Mouse (Mus musculus): Measurements from ENCODE around the gene Ece2. TPM values are rescaled to one million over a fixed set of nuclear protein-coding genes. Genes with fewer than 3 reads are reported as not detected.

The Ece2 gene
- polyA plus RNA-seq, 1 experiment from 2014 or later, result 2.4 TPM

DNA sequence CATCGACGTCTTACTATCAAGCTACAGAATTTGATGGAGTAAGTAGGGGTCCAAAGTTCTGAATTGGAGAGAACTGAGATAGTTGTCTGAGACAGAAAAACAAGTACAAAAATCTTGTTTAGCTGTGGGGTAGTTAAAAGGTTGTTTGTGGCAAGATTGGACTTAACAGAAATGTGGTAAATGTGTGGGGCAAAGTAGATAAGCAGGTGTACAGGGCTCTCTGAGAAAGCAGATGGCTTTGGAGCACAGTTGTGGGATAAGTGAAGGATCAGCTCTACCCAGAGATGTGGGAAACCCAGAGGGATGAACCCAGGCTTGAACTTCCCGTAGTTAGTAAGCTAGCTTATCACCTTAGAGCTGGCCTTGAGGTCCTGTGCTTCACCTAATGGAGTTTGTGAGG, 61.1 kb downstream of the Ece2 start:
- Histone ChIP-seq H3K36me3 (replicated peaks; ENCODE audit: control insufficient read depth, insufficient read depth, low read depth, low read length) (peaks cover 33% of the 10 kb centered on the region), H3K9me3 (replicated peaks; ENCODE audit: control insufficient read depth, low read length) (no peaks in the 10 kb centered on the region), H3K27me3 (ENCODE audit: control insufficient read depth, insufficient read depth, low read length) (no peaks in the 10 kb centered on the region), H3K4me1 (ENCODE audit: control insufficient read depth, insufficient read depth, low read length) (peaks cover 1% of the 10 kb centered on the region; the same call in 1 of the 2 replicates), H3K4me3 (ENCODE audit: low read depth, low read length) (no peak overlapping the region), H3K27ac (replicated peaks; ENCODE audit: low read depth, low read length) (no peak overlapping the region), H3K4me2 (ENCODE audit: low read depth, low read length) (no peak overlapping the region), H3K9ac (replicated peaks; ENCODE audit: low read length) (no peak overlapping the region)
- 89% methylated on average over 3 of the region's 3 CpGs for WGBS
- ATAC-seq (replicated peaks; ENCODE audit: insufficient number of reproducible peaks, low FRiP score, low TSS enrichment, low read depth), result no peak
- no peak for DNase-seq (ENCODE audit: low spot score)

DNA sequence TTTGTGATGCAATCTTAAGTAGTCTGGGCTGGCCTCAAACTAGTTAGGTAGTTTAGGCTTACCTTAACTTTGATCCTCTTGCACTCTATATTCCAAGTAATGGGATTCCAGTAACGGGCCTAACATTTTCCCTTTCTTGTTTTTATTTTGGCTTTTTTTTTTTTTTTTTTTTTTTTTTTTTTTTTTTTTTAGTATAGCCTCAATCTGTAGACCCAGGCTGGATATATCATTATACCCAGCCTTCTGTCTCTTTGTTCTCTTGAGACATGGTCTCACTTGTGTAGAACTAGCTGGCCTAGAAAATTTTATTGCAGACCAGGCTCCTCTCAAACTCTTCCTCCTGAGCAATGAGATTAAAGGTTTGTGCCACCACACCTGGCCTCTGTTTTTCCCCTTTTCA, 62.0 kb downstream of the Ece2 start:
- no peak overlapping the region for H3K4me2 ChIP-seq (ENCODE audit: low read depth, low read length)
- no peak overlapping the region for H3K27ac ChIP-seq (replicated peaks; ENCODE audit: low read depth, low read length)
- H3K4me1 ChIP-seq (ENCODE audit: control insufficient read depth, insufficient read depth, low read length), result peaks cover 5% of the 10 kb centered on the region; the same call in 1 of the 2 replicates
- H3K36me3 ChIP-seq (replicated peaks; ENCODE audit: control insufficient read depth, insufficient read depth, low read depth, low read length), result peaks cover 30% of the 10 kb centered on the region
- no peak overlapping the region for H3K9ac ChIP-seq (replicated peaks; ENCODE audit: low read length)
- no peaks in the 10 kb centered on the region for H3K27me3 ChIP-seq (ENCODE audit: control insufficient read depth, insufficient read depth, low read length)
- H3K4me3 ChIP-seq (ENCODE audit: low read depth, low read length), result no peak overlapping the region
- DNase-seq (ENCODE audit: low spot score) (no peak), ATAC-seq (replicated peaks; ENCODE audit: insufficient number of reproducible peaks, low FRiP score, low TSS enrichment, low read depth) (no peak)
- WGBS, result 73% methylated on average over 1 of the region's 1 CpGs
- no peaks in the 10 kb centered on the region for H3K9me3 ChIP-seq (replicated peaks; ENCODE audit: control insufficient read depth, low read length)

DNA sequence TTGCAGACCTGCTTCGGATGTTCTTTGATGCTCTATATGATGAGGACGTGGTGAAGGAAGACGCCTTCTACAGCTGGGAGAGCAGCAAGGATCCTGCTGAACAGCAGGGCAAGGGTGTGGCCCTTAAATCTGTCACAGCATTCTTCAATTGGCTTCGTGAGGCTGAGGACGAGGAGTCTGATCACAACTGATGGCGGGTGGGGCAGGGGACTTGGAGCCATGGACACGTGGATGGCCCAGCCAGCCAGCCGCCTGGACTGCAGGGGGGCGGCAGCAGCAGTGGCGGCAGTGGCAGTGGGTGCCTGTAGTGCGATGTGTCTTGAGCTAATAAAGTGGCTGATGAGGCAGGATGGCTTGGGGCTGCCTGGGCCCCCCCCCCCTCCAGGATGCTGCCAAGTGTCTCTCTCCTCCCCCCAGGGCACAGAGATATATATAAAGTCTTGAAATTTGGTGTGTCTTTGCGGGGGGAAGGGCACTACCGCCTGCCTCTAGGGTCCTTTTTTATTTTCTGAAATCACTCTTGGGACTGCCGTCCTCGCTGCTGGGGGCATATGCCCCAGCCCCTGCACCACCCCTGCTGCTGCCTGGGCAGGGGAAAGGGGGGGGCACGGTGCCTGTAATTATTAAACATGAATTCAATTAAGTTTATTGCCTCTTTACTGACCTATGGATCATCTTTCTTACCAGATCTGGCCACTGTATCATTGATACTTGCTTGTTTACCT, 62.8 kb downstream of the Ece2 start:
- Histone ChIP-seq H3K27ac (replicated peaks; ENCODE audit: low read depth, low read length) (no peak overlapping the region), H3K27me3 (ENCODE audit: control insufficient read depth, insufficient read depth, low read length) (no peaks in the 10 kb centered on the region), H3K36me3 (replicated peaks; ENCODE audit: control insufficient read depth, insufficient read depth, low read depth, low read length) (peaks cover 25% of the 10 kb centered on the region), H3K9ac (replicated peaks; ENCODE audit: low read length) (no peak overlapping the region; the same call in 1 of the 2 replicates), H3K9me3 (replicated peaks; ENCODE audit: control insufficient read depth, low read length) (no peaks in the 10 kb centered on the region), H3K4me1 (ENCODE audit: control insufficient read depth, insufficient read depth, low read length) (peaks cover 5% of the 10 kb centered on the region; the same call in 1 of the 2 replicates), H3K4me2 (ENCODE audit: low read depth, low read length) (no peak overlapping the region), H3K4me3 (ENCODE audit: low read depth, low read length) (peak overlapping the region; percentile 57; the same call in 1 of the 2 replicates)
- ATAC-seq (replicated peaks; ENCODE audit: insufficient number of reproducible peaks, low FRiP score, low TSS enrichment, low read depth) (no peak), DNase-seq (ENCODE audit: low spot score) (no peak)
- WGBS, result 48% methylated on average over 16 of the region's 16 CpGs

GRCm38 (mm10) chr16:20693111-20693701, 63.6 kb downstream of the Ece2 start, which contains the start of gene Fam131a:
TSS of gene Fam131a (plus strand) at chr16:20693241.
- peak within 1 kb of the TSS; percentile 57 for H3K4me3 ChIP-seq (ENCODE audit: low read depth, low read length)
- peaks cover 5% of the 10 kb centered on the region; the same call in 1 of the 2 replicates for H3K4me1 ChIP-seq (ENCODE audit: control insufficient read depth, insufficient read depth, low read length)
- peak within 1 kb of the TSS; percentile 87 for H3K4me2 ChIP-seq (ENCODE audit: low read depth, low read length)
- no peaks in the 10 kb centered on the region for H3K27me3 ChIP-seq (ENCODE audit: control insufficient read depth, insufficient read depth, low read length)
- H3K9ac ChIP-seq (replicated peaks; ENCODE audit: low read length), result peak within 1 kb of the TSS; percentile 62
- no peaks in the 10 kb centered on the region for H3K9me3 ChIP-seq (replicated peaks; ENCODE audit: control insufficient read depth, low read length)
- peaks cover 20% of the 10 kb centered on the region for H3K36me3 ChIP-seq (replicated peaks; ENCODE audit: control insufficient read depth, insufficient read depth, low read depth, low read length)
- H3K27ac ChIP-seq (replicated peaks; ENCODE audit: low read depth, low read length), result peak within 1 kb of the TSS; percentile 59
- ATAC-seq (replicated peaks; ENCODE audit: insufficient number of reproducible peaks, low FRiP score, low TSS enrichment, low read depth) (peak; percentile 93), DNase-seq (ENCODE audit: low spot score) (peak; percentile 94)
- under 1% methylated on average over 37 of the region's 37 CpGs for WGBS

DNA sequence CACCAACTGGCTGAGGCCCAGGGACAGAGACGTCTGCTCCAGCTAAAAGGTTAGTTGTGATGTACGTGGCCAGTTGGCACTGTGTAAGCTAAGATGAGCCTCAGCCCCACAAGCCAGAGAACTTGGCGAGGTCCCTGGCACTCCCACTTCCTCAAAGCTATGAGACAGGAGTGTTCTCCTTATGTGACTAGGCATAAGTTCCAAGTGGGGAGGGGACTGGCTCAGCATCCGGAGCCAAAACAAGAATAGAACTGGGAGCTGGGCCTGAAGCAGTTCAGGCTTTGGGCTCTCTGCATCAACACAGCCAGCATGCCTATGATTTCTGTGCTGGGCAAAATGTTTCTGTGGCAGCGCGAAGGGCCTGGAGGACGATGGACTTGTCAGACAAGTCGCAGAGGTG, 65.2 kb downstream of the Ece2 start:
- WGBS, result 81% methylated on average over 8 of the region's 8 CpGs
- Histone ChIP-seq H3K4me1 (ENCODE audit: control insufficient read depth, insufficient read depth, low read length) (peaks cover 5% of the 10 kb centered on the region), H3K4me2 (ENCODE audit: low read depth, low read length) (no peak overlapping the region), H3K27ac (replicated peaks; ENCODE audit: low read depth, low read length) (no peak overlapping the region), H3K36me3 (replicated peaks; ENCODE audit: control insufficient read depth, insufficient read depth, low read depth, low read length) (peaks cover 6% of the 10 kb centered on the region), H3K9ac (replicated peaks; ENCODE audit: low read length) (no peak overlapping the region), H3K27me3 (ENCODE audit: control insufficient read depth, insufficient read depth, low read length) (no peaks in the 10 kb centered on the region), H3K9me3 (replicated peaks; ENCODE audit: control insufficient read depth, low read length) (no peaks in the 10 kb centered on the region), H3K4me3 (ENCODE audit: low read depth, low read length) (no peak overlapping the region)
- DNase-seq (ENCODE audit: low spot score), result no peak
- ATAC-seq (replicated peaks; ENCODE audit: insufficient number of reproducible peaks, low FRiP score, low TSS enrichment, low read depth), result no peak

DNA sequence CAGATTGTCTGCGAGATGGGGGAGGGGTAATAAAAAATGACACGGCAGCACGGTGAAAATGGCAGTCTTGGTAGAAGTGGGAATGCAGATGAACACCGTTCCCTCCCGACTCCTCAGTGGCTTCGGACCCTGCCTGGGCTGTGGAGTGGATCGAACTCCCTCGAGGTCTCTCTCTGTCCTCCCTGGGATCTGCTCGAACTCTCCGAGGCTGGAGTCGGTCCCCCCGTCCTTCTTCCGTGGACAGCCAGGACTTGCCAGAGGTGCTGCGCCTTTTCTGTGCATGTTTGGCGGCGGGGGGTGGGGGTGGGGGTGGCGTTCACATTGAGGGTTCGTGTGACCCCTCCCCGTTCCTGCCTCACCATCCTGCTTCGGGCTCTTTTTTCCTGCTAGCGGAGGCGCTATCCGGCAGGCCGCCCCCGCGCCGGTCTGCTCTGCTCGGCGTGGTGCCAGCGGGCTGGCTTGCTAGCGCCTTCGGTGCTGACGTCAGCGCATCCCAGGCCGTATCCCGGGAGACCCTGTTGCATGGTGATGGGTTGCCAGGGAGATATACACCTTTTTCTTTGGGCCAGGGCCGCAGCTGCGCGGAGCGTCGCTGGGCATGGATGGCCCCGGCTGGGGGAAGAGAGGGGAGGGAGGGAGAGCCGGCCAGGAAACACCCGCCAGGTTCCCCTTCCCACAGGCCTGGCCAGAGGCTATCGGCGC, 66.1 kb downstream of the Ece2 start:
- 3% methylated on average over 44 of the region's 46 CpGs for WGBS
- ATAC-seq (replicated peaks; ENCODE audit: insufficient number of reproducible peaks, low FRiP score, low TSS enrichment, low read depth) (peak; percentile 74), DNase-seq (ENCODE audit: low spot score) (peak; percentile 83)
- Histone ChIP-seq H3K27ac (replicated peaks; ENCODE audit: low read depth, low read length) (no peak overlapping the region), H3K27me3 (ENCODE audit: control insufficient read depth, insufficient read depth, low read length) (no peaks in the 10 kb centered on the region), H3K9ac (replicated peaks; ENCODE audit: low read length) (peak overlapping the region; percentile 45), H3K4me2 (ENCODE audit: low read depth, low read length) (peak overlapping the region; percentile 84), H3K36me3 (replicated peaks; ENCODE audit: control insufficient read depth, insufficient read depth, low read depth, low read length) (peaks cover 3% of the 10 kb centered on the region), H3K9me3 (replicated peaks; ENCODE audit: control insufficient read depth, low read length) (no peaks in the 10 kb centered on the region), H3K4me1 (ENCODE audit: control insufficient read depth, insufficient read depth, low read length) (peaks cover 5% of the 10 kb centered on the region), H3K4me3 (ENCODE audit: low read depth, low read length) (peak overlapping the region; percentile 38)

Measured in embryonic facial prominence, embryonic 11.5 days (tissue).